Mouse (Mus musculus) T-cell, adult 2 months (primary cell): ENCODE measurements around the gene Cyth4.

ENCODE experiments used
- DNase-seq: peaks from one replicate; pipeline ENCODE4 v3.0.0; 2022; ENCODE audit warnings: low spot score

The Cyth4 gene

DNA sequence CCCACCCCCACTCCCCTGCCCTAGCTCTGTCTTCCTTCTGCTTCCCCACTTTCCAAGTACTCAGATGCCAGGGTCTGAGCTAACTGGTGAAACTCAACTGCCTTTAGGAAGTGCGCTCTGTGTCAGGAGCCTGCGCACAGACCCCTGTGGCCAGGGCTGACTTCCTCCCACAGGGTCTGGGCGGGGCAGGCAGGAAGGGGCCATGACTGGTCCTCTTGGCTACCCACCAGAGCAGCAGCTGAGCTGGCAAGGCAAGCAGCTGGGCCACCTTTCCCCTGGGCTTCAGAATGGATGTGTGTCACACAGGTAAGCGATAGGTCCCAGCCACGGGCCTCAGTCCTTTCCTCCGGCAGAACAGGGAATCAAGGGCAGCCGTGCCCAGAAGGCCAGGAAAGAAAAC lies at the start of gene Cyth4:
Gene Cyth4, plus strand, starts transcription at position 134 of the 400 bp plus-strand sequence.
- peak; percentile 80 for DNase-seq

GRCm38 (mm10) chr15:78547415-78548335 lies 49.2 kb upstream of the Cyth4 start:
- peak; percentile 68 for DNase-seq

- DNase-seq: no peak
Measured at GRCm38 (mm10) chr15:78548336-78548665, 48.5 kb upstream of the Cyth4 start.

GRCm38 (mm10) chr15:78548711-78549110 lies 48.1 kb upstream of the Cyth4 start:
- no peak for DNase-seq

GRCm38 (mm10) chr15:78549189-78549734 lies 47.6 kb upstream of the Cyth4 start:
- DNase-seq: no peak

DNA sequence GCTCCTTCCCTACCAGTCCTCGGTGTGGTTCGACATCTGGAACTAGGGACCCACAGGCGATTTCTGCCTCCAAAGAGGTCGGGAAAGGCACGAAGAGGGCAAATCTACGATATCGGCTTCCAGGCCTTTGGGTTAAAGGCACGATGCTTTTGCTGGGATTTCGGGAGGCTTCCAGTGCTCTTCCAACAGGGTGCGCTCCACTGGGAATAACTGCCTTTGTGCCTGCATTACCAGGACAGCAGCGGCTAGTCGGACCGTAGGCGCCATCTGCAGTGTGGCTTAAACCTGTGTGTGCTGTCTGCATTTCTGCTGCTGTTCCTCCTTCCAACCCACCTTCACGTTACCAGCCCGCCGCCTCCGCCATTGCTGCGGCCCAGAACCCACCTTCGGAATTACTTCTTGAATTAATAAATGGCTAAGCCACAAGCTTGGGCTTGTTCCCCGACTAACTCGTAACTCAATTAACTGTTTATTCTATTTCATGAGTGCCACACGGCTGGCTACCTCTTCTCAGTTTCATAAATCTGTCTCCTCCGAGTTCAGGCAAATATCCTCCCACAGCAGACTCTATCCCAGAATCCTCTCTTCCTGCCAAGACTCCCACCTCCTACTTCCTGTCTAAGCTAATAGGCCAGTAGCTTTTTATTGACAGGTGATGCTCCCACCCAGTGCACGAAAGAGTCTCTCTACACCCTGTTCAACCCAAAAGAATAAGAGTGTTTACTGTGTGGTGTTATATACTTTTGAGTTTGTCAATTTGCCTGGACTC lies 42.1 kb upstream of the Cyth4 start:
- DNase-seq: no peak

DNA sequence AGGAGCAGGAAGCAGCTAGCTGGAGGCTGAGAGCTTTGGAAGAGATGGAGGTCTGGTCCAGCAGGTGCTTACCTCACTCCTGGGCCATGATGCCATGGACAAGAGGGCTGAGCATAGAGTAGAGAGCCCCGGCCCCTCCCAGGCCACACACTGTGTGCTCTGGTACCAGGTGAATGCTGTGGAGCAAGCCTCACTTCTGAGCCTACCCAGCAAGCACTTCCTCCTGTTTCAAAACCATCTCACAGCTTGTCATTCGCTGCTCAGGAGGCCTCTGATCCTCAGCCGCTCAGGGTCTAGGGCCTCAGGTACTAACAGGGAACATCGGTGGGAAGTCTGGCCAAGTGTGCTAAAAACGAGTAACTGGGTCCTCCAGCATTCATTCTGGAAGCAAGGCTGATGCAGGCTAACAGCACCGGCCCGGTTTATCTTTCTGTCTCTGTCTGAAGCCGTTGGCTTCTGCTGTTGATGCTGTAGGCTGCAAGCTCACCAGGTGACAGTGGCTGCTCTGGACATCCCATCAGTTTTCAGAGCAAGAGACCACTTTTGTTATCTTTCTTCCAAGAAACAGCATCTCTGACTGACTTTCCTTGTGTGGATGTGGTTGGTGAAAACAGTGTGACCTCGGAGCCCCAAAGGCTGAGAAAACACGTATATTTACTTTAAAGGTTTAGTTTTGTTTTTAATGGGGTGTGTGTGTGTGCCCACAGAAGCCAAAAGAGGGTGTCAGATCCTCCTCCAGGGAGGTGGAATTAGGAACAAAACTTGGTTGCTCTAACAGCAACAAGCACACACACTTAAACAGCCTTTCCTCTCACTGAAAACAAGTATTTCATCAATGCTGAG lies 38.9 kb upstream of the Cyth4 start:
- peak; percentile 65 for DNase-seq

GRCm38 (mm10) chr15:78559141-78559979 lies 37.5 kb upstream of the Cyth4 start:
- DNase-seq: no peak

- DNase-seq: no peak
Measured at GRCm38 (mm10) chr15:78563344-78563743, 33.5 kb upstream of the Cyth4 start.

DNA sequence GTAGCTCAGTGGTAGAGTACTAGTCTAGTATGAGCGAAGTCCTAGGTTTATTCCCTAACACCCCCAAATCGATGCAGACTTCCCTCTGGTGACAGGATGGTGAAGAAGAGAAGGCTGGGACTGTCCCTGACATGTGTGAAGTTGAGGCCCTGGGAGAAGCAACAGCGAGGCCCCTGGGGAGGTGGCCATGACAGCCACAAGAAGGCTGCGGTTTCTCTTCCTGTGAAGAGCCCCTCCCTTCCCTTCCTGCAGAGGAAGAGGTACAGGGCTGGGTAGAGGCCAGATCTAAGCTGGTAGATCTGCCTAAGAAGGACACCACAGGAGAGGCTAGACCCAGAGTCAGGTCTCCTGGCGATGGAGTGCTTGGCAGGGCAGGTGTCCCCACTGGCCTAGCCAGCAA lies 32.9 kb upstream of the Cyth4 start:
- DNase-seq: peak; percentile 86

DNA sequence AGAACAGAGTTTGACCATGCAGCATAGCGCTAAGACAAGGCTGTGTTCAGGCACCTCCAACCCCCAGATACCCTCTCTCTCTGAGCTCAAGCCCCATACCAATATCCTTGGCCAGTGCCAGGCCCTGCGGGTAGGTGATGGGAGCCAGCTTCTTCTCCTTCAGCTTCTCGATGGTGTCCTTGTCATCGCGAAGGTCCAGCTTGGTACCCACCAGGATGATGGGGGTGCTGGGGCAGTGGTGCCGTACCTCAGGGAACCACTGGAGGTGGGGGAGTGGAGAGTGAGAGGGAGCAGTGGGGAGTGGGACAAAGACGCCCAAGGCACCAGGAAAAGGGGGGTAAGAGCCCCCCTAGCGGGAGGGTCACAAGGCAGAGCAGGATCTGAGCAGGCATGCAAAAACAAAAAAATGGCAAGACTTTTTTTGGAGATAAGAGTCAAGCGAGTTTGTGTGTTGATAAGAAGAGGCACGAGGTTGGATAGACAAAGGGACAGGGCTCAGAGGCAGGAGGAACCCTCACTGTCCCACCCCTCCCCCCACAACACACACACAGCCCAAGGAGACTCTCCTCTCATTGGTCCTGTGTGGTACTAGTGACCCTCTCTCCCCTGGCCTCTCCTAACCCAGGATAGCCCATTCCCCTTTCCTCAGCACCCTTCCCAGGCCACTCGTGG lies 31.9 kb upstream of the Cyth4 start:
- DNase-seq: no peak

GRCm38 (mm10) chr15:78567608-78568120 lies 29.2 kb upstream of the Cyth4 start:
- no peak for DNase-seq

- no peak for DNase-seq
Measured at GRCm38 (mm10) chr15:78570170-78570569, 26.7 kb upstream of the Cyth4 start.

GRCm38 (mm10) chr15:78571554-78572269 lies 25.1 kb upstream of the Cyth4 start:
- peak; percentile 79 for DNase-seq

DNA sequence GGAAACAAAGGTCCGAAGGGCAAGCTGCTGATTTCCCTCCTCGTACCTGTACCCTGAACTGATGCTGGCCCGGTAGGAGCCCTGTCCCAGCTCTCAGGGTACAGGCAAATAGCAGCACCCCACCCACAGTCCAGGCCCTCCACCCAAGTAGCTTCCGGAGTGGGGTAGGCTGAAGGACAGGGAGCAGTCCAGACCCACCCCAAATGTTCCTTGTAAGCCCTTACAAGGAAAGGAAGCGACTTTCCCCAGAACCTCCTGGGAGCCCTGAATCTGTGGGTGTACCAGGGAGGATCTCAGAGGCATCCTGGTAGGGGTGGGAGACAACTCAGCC lies 24.6 kb upstream of the Cyth4 start:
- DNase-seq: no peak

DNA sequence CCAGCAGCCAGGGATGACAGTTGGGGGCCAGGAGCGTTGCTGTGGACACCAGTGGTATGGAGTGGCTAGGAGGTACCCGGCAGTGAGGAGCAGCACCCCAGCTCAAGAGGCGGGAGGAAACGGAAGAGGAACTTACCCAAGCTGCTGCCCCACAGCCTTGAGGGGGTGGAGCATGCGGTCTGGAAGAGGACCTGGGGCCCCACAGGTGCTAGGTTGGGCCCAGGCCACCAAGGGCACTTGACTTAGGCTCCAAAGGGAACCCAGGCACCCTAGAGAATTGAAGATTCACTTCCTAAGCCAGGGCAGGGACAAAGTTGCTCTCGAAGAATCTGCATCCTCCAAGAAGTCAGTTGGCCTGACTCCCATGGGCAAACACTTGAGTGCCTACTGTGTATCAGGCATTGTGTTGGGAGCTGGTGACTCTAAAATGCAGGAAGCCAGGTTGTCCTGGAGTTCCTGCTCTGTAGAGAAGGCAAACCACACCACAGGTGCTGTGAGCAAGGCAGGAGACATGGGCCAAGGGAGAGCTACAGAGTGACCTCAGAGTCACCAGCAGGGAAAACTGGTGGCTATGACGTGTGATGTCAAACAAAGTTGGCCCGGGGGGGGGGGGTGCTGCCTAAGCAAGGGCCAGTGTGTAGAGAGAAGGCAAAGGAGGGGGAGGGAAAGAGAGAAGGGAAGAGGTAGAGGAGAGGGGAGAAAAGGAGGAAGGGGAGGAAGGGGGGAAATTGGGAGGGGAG lies 24.0 kb upstream of the Cyth4 start, which contains the start of gene Rac2:
Gene Rac2, minus strand, starts transcription at position 126 of the 740 bp plus-strand sequence.
- DNase-seq: peak; percentile 59

DNA sequence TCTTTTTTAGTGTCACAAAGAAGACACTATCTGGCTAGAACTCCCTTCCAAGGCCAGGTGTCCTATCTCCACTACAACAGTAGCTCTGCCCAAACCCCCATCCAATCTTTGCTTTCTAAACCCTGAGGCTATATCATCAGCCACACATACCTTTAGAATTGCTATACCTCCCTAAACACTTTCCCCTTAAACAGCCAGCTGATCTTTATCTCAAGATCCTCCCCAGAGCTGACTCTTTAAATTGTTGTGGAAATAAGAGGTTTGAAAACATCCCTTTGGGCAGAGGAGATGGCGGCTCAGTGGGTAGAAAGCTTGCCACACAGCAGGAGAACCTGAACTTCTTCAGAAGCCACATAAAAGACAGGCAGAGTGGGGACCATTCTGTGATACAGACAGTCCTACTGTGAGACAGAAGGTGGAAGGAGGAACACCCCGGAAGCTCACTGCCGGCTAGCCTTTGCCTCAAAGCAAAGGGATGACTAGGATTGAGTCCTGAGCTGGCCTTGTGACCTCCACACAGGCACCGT lies 20.5 kb upstream of the Cyth4 start:
- DNase-seq: peak; percentile 75

DNA sequence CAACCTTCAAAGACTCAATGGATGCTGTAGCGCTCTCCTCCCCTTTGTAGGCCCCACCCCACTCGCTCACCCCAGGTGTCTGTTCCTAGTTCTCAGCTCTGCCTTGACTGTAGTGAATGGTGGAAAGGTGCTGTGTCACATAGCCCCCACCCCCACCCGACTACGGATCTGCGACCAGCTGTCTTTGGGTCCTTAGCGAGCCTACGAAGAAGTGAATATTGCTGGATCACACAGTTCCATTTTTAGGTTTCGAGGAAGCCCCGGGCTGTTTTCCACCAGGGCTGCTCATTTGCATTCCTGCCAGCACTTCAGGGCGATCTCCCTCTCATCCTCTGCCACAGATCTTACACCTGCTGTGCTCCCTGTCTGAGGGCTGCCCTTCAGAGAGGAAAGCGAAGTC lies 13.5 kb upstream of the Cyth4 start:
- DNase-seq: no peak

DNA sequence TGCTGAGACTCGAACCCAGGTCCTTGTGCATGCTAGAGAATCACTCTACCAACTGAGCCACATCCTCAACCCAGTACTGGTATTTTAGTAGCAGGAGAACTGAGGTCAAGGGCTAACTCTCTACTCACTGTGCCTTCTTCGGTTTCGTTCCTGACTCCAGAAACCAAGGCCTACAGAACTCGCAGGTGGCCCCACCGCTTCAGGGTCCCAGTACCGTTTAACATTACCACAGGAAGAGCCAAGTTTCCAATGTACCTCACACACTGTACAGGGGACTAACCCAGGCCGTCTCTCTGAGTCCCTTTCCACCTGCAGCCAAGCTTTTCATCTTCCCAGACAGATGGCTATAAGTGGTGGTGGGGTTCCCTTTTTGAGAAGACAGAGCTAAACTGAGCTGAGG lies 11.4 kb upstream of the Cyth4 start:
- DNase-seq: no peak
